9 mouse cellular contexts compared by ENCODE assay signal in the genomic region with DNA sequence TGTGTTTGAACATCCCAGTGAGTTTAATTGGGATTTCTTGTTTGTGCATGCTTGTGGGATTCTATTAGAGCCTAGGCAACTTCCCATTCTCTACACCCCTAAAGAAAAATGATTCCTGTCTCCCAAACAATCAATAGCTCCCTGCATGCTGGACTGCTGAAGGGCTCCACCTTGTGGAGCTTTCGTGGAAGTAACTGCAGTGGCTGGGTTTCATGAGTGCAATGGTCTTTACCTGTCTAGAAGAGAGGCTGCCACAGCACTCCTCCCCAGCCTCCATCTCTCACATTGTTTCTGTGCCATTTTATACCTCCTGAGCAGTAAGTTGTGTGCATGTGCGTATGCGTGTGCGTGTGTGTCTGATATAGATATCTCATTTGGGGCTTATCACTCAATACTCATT. TPM values are rescaled to one million over a fixed set of nuclear protein-coding genes. Genes with fewer than 3 reads are reported as not detected.
DNase-seq lines count a peak whose midpoint lies in the region; ATAC-seq and TF ChIP-seq lines count a peak whose summit lies in the region.
"Had no signal": no experiment of that assay in that cellular context is flagged by ENCODE, and none has a peak within 500 bp of the region (broad histone marks: within the 10 kb centered on the region; RNA-seq: fewer than 3 reads in every experiment).

No protein-coding gene starts in this region.

- no peaks in the 10 kb centered on the region for H3K4me1 ChIP-seq in heart, embryonic 12.5 days (replicated peaks)
- no peaks in the 10 kb centered on the region for H3K4me1 ChIP-seq in kidney, postnatal 0 days (replicated peaks; ENCODE audit: insufficient read depth, low read length)
- no peaks in the 10 kb centered on the region for H3K4me1 ChIP-seq in lung, postnatal 0 days (ENCODE audit: insufficient read depth, low read depth, low read length)
- H3K4me1 ChIP-seq: limb, embryonic 13.5 days had no signal

- no peak overlapping the region for H3K4me3 ChIP-seq in heart, embryonic 12.5 days
- no peak overlapping the region for H3K4me3 ChIP-seq in kidney, postnatal 0 days (replicated peaks; ENCODE audit: low read depth, low read length)
- no peak overlapping the region for H3K4me3 ChIP-seq in lung, postnatal 0 days (ENCODE audit: low read depth, low read length)
- H3K4me3 ChIP-seq: limb, embryonic 13.5 days had no signal

- ATAC-seq in heart, embryonic 12.5 days (ENCODE audit: insufficient number of reproducible peaks, low FRiP score): no peak
- peak; percentile 59; the same call in 1 of the 2 replicates for ATAC-seq in erythroblast, adult 5-6 weeks (replicated peaks; ENCODE audit: low FRiP score, poor library complexity, severe bottlenecking)
- ATAC-seq in kidney, postnatal 0 days (replicated peaks; ENCODE audit: low FRiP score, low read depth): 0 out of 2 replicates have a peak, but pooled peaks have one; percentile 36
- no peak for ATAC-seq in lung, postnatal 0 days

- H3K9me3 ChIP-seq in heart, embryonic 12.5 days (replicated peaks): no peaks in the 10 kb centered on the region
- H3K9me3 ChIP-seq in kidney, postnatal 0 days (replicated peaks; ENCODE audit: low read length): no peaks in the 10 kb centered on the region
- no peaks in the 10 kb centered on the region for H3K9me3 ChIP-seq in lung, postnatal 0 days (ENCODE audit: low read length)
- H3K9me3 ChIP-seq: limb, embryonic 13.5 days had no signal

- H3K27me3 ChIP-seq in heart, embryonic 12.5 days (replicated peaks): no peaks in the 10 kb centered on the region
- no peaks in the 10 kb centered on the region for H3K27me3 ChIP-seq in kidney, postnatal 0 days (ENCODE audit: insufficient read depth, low read length)
- H3K27me3 ChIP-seq in lung, postnatal 0 days (replicated peaks; ENCODE audit: insufficient read depth, low read length): no peaks in the 10 kb centered on the region
- H3K27me3 ChIP-seq: limb, embryonic 13.5 days had no signal

- peak; percentile 86; the same call in 1 of the 2 replicates for TF ChIP-seq CTCF in brain, embryonic 14.5 days (IDR thresholded peaks at IDR 0.05; ENCODE audit: borderline replicate concordance, extremely low read depth, insufficient read depth, insufficient read length)
- TF ChIP-seq CTCF in kidney, postnatal 0 days (IDR thresholded peaks at IDR 0.05; ENCODE audit: low read depth): peak; percentile 89
- TF ChIP-seq CTCF in lung, postnatal 0 days (IDR thresholded peaks at IDR 0.05): peak; percentile 80

- no peak for TF ChIP-seq EP300 in lung, postnatal 0 days (IDR thresholded peaks at IDR 0.05)

- no peak overlapping the region for H3K4me2 ChIP-seq in heart, embryonic 12.5 days
- no peak overlapping the region for H3K4me2 ChIP-seq in kidney, postnatal 0 days (ENCODE audit: low read length)
- H3K4me2 ChIP-seq in lung, postnatal 0 days (replicated peaks; ENCODE audit: low read depth, low read length): no peak overlapping the region
- H3K4me2 ChIP-seq: limb, embryonic 13.5 days had no signal

- peak; percentile 17 for DNase-seq in heart, adult 8-10 months (ENCODE audit: low spot score)
- peak; percentile 31 to 46 for DNase-seq in CD8-positive naive resting alpha-beta T cell, adult 2 months (ENCODE audit: low read depth in 2 of 2, low spot score in 2 of 2)
- peak; percentile 78 for DNase-seq in brain, embryonic 14.5 days (ENCODE audit: low read depth)
- peak; percentile 67 for DNase-seq in kidney, postnatal 0 days (ENCODE audit: low spot score)
- DNase-seq in lung, postnatal 0 days (ENCODE audit: low spot score): peak; percentile 67
- DNase-seq in right cerebral cortex, postnatal 25 days: peak; percentile 68

- TF ChIP-seq POLR2A in brain, embryonic 14.5 days (IDR thresholded peaks at IDR 0.05; ENCODE audit: borderline replicate concordance, extremely low read depth, insufficient read depth, insufficient read length, poor library complexity, severe bottlenecking): no peak

- no peak overlapping the region for H3K9ac ChIP-seq in heart, embryonic 12.5 days
- no peak overlapping the region for H3K9ac ChIP-seq in kidney, postnatal 0 days (ENCODE audit: low read depth, low read length)
- no peak overlapping the region for H3K9ac ChIP-seq in lung, postnatal 0 days (replicated peaks; ENCODE audit: low read depth)
- H3K9ac ChIP-seq: limb, embryonic 13.5 days had no signal

- H3K27ac ChIP-seq in heart, embryonic 12.5 days (ENCODE audit: poor library complexity, severe bottlenecking): no peak overlapping the region
- no peak overlapping the region for H3K27ac ChIP-seq in kidney, postnatal 0 days
- H3K27ac ChIP-seq in lung, postnatal 0 days (ENCODE audit: low read length): no peak overlapping the region
- H3K27ac ChIP-seq: limb, embryonic 13.5 days had no signal

- no peaks in the 10 kb centered on the region for H3K36me3 ChIP-seq in heart, embryonic 12.5 days
- H3K36me3 ChIP-seq in kidney, postnatal 0 days (ENCODE audit: insufficient read depth, low read length): no peaks in the 10 kb centered on the region
- H3K36me3 ChIP-seq in lung, postnatal 0 days (ENCODE audit: insufficient read depth, low read length): no peaks in the 10 kb centered on the region
- H3K36me3 ChIP-seq: limb, embryonic 13.5 days had no signal

- WGBS in heart, embryonic 12.5 days: 33% methylated on average over 4 of the region's 4 CpGs
- 33% methylated on average over 4 of the region's 4 CpGs for WGBS in kidney, postnatal 0 days
- 36% methylated on average over 4 of the region's 4 CpGs for WGBS in lung, postnatal 0 days

RNA-seq across cellular contexts. Expression of gene Figla, which starts 6.0 kb away (rescaled TPM):
- total RNA-seq in heart, adult 8-10 months (2022): not detected
- polyA plus RNA-seq in heart, embryonic 12.5 days (2016; fragmentation: Nextera tagmentation; extraction: Ambion mirVana): not detected in 2 replicates
- polyA plus RNA-seq in brain, embryonic 14.5 days (2012; rRNA removed): 0.15 TPM in 1 of 2 replicates, not detected in the other
- total RNA-seq in erythroblast, adult 5-6 weeks (2015; ENCODE audit: low replicate concordance): not detected in 2 replicates
- total RNA-seq in erythroblast, adult 5-6 weeks (2017; ENCODE audit: low replicate concordance): not detected in 2 replicates
- polyA plus RNA-seq in kidney, postnatal 0 days (2015; fragmentation: Nextera tagmentation; extraction: Ambion mirVana): not detected in 2 replicates
- polyA plus RNA-seq in lung, postnatal 0 days (2015; fragmentation: Nextera tagmentation; extraction: Ambion mirVana): not detected in 2 replicates
- polyA plus RNA-seq: limb, embryonic 13.5 days had no signal

RNA-seq across cellular contexts. Expression of gene Add2, which starts 18.5 kb away (rescaled TPM):
- total RNA-seq in heart, adult 8-10 months (2022): under 1 TPM; 0.12 to 0.38 (median 0.20) TPM
- polyA plus RNA-seq in heart, embryonic 12.5 days (2016; fragmentation: Nextera tagmentation; extraction: Ambion mirVana): 10.8 and 12.3 TPM in 2 replicates
- 181 and 191 TPM in 2 replicates for polyA plus RNA-seq in brain, embryonic 14.5 days (2012; rRNA removed)
- total RNA-seq in erythroblast, adult 5-6 weeks (2015; ENCODE audit: low replicate concordance): 126 and 151 TPM in 2 replicates
- 256 and 310 TPM in 2 replicates for total RNA-seq in erythroblast, adult 5-6 weeks (2017; ENCODE audit: low replicate concordance)
- polyA plus RNA-seq in kidney, postnatal 0 days (2015; fragmentation: Nextera tagmentation; extraction: Ambion mirVana): 1.8 and 2.6 TPM in 2 replicates
- 0.40 and 0.84 TPM in 2 replicates for polyA plus RNA-seq in lung, postnatal 0 days (2015; fragmentation: Nextera tagmentation; extraction: Ambion mirVana)

RNA-seq across cellular contexts. Expression of gene Dusp11, which starts 48.5 kb away (rescaled TPM):
- 10 to 100 TPM; 33.4 to 41.0 (median 37.0) TPM for total RNA-seq in heart, adult 8-10 months (2022)
- 51.4 and 51.8 TPM in 2 replicates for polyA plus RNA-seq in heart, embryonic 12.5 days (2016; fragmentation: Nextera tagmentation; extraction: Ambion mirVana)
- 157 and 169 TPM in 2 replicates for polyA plus RNA-seq in brain, embryonic 14.5 days (2012; rRNA removed)
- 64.8 and 77.0 TPM in 2 replicates for total RNA-seq in erythroblast, adult 5-6 weeks (2015; ENCODE audit: low replicate concordance)
- total RNA-seq in erythroblast, adult 5-6 weeks (2017; ENCODE audit: low replicate concordance): 34.7 and 35.2 TPM in 2 replicates
- 33.5 and 38.7 TPM in 2 replicates for polyA plus RNA-seq in kidney, postnatal 0 days (2015; fragmentation: Nextera tagmentation; extraction: Ambion mirVana)
- polyA plus RNA-seq in lung, postnatal 0 days (2015; fragmentation: Nextera tagmentation; extraction: Ambion mirVana): 32.0 and 44.3 TPM in 2 replicates

Comparison
In these comparisons a context has a peak if more than half of its experiments do, and no peak if none do; other contexts are left out.
1. DNase-seq: peak in every context shown above with its lines; median percentile 78 in brain, embryonic 14.5 days; 68 in right cerebral cortex, postnatal 25 days; 67 in kidney, postnatal 0 days; 67 in lung, postnatal 0 days; 38 in CD8-positive naive resting alpha-beta T cell, adult 2 months; 17 in heart, adult 8-10 months.
2. ATAC-seq: peak in erythroblast, adult 5-6 weeks (single experiment) and kidney, postnatal 0 days (single experiment); none in heart, embryonic 12.5 days (single experiment) and lung, postnatal 0 days (single experiment).
3. RNA of gene Add2, which starts 18.5 kb away (polyA plus RNA-seq): 181 to 191 TPM in brain, embryonic 14.5 days; 10.8 to 12.3 TPM in heart, embryonic 12.5 days, 1.8 to 2.6 TPM in kidney, postnatal 0 days and 0.40 to 0.84 TPM in lung, postnatal 0 days; every median in the first group is over 10 times any median in the second.
4. Peak in every context shown above with its lines, with median percentiles within 50 percentile points of each other: CTCF ChIP-seq.